Mouse (Mus musculus) heart, postnatal 14 days (tissue): ENCODE data around the gene Tyw3. TPM values are rescaled to one million over a fixed set of nuclear protein-coding genes. Genes with fewer than 3 reads are reported as not detected.

Experiments used
- DNase-seq, 2 experiments: peaks; one replicate each; pipeline ENCODE4 v3.0.0; 2021 to 2022
- intact Hi-C: fragments of 180-260 bp; cut with DNase I; formaldehyde crosslinking; loops from one replicate; pipeline ENCODE4 v1.15.1; 2025
- total RNA-seq, 2 experiments: library from RNA; stranded (reverse); gene quantifications; 2 replicates each; pipeline ENCODE4 v1.2.3; 2021

Gene Tyw3
- total RNA-seq, 2 experiments from 2014 or later: 6.3 to 6.6 TPM

- DNase-seq: peak in 1 of 2 experiments; percentile 23
Observed at GRCm38 (mm10) chr3:154570786-154571185, 26.1 kb downstream of the Tyw3 start.

GRCm38 (mm10) chr3:154570029-154570575 lies 26.8 kb downstream of the Tyw3 start:
- intact Hi-C loops: loop anchor here (5.0 kb wide), 2 partner anchors 238 to 613 kb away; partner anchors contain the start of gene Lhx8
- DNase-seq: peak in 1 of 2 experiments; percentile 8

More at GRCm38 (mm10) chr3:154570786-154571185, 26.1 kb downstream of the Tyw3 start:
- intact Hi-C loops: loop anchor here (5.0 kb wide), 2 partner anchors 238 to 613 kb away; partner anchors contain the start of gene Lhx8

GRCm38 (mm10) chr3:154565437-154565836 lies 31.5 kb downstream of the Tyw3 start:
- DNase-seq: no peak
- intact Hi-C loops: no loop called here

- intact Hi-C loops: no loop called here
Observed at GRCm38 (mm10) chr3:154562192-154562591, 34.7 kb downstream of the Tyw3 start.

GRCm38 (mm10) chr3:154551035-154551411 lies 45.9 kb downstream of the Tyw3 start:
- DNase-seq: no peak
- intact Hi-C loops: no loop called here

More at GRCm38 (mm10) chr3:154562192-154562591, 34.7 kb downstream of the Tyw3 start:
- no peak for DNase-seq

GRCm38 (mm10) chr3:154550326-154551034 lies 46.4 kb downstream of the Tyw3 start:
- DNase-seq: no peak
- intact Hi-C loops: no loop called here

- intact Hi-C loops: no loop called here
- no peak for DNase-seq
Observed at GRCm38 (mm10) chr3:154548868-154549301, 48.0 kb downstream of the Tyw3 start.

GRCm38 (mm10) chr3:154547549-154548426 lies 49.1 kb downstream of the Tyw3 start:
- DNase-seq: no peak
- intact Hi-C loops: no loop called here

GRCm38 (mm10) chr3:154546234-154546633 lies 50.7 kb downstream of the Tyw3 start:
- intact Hi-C loops: no loop called here

GRCm38 (mm10) chr3:154540086-154540911 lies 56.6 kb downstream of the Tyw3 start:
- peak in 1 of 2 experiments; percentile 36 for DNase-seq
- intact Hi-C loops: no loop called here

More at GRCm38 (mm10) chr3:154546234-154546633, 50.7 kb downstream of the Tyw3 start:
- DNase-seq: no peak

- DNase-seq: no peak
- intact Hi-C loops: no loop called here
Observed at GRCm38 (mm10) chr3:154536134-154536533, 60.8 kb downstream of the Tyw3 start.

GRCm38 (mm10) chr3:154533246-154533645 lies 63.7 kb downstream of the Tyw3 start:
- intact Hi-C loops: no loop called here
- DNase-seq: no peak

- intact Hi-C loops: no loop called here
- no peak for DNase-seq
Observed at GRCm38 (mm10) chr3:154528973-154529372, 67.9 kb downstream of the Tyw3 start.

GRCm38 (mm10) chr3:154526610-154527009 lies 70.3 kb downstream of the Tyw3 start:
- intact Hi-C loops: no loop called here
- no peak for DNase-seq

Other genes starting within 250 kb of the Tyw3 start
- 10 to 100 TPM; 15.5 to 20.3 TPM for gene Cryz, start 393 bp downstream of the Tyw3 start, total RNA-seq
- under 1 TPM; 0.05 to 0.22 TPM for gene Erich3, start 66.8 kb upstream of the Tyw3 start, total RNA-seq